In the genomic region with DNA sequence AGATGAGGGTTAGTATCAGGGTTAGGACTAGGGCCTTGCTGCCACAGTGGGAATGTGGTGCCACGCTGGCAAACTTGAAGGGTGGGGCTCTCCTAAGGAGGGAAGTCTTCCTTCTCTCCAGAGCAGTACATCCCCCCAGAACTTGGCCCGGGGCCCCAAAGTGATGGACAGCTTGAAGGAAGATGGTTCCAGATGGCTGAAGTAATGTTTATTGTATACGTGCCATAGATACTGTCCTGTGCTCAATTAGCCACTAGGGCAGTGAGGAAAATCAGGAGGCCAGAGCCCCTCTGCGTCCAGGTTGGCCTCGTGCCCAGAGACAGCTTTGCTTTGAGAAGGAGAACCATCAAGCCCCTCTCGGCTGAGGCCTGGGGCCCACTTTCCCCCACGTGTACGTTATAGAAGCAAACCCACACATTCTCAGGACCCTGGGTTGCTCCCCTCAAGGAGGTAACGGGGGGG, we compare ENCODE assay signal across 10 mouse cellular contexts.
DNase-seq lines count a peak whose midpoint lies in the region; ATAC-seq and TF ChIP-seq lines count a peak whose summit lies in the region.
"Had no signal": no experiment of that assay in that cellular context is flagged by ENCODE, and none has a peak within 500 bp of the region (broad histone marks: within the 10 kb centered on the region; RNA-seq: fewer than 3 reads in every experiment).

No protein-coding gene starts in this region.

- no peaks in the 10 kb centered on the region for H3K27me3 ChIP-seq in embryonic facial prominence, embryonic 13.5 days
- H3K27me3 ChIP-seq in hindbrain, embryonic 11.5 days (ENCODE audit: control insufficient read depth, insufficient read depth, low read length) = no peaks in the 10 kb centered on the region
- H3K27me3 ChIP-seq in liver, postnatal 0 days (ENCODE audit: insufficient read depth, low read length) = no peaks in the 10 kb centered on the region

- H3K4me2 ChIP-seq in embryonic facial prominence, embryonic 13.5 days = peak overlapping the region; percentile 5; the same call in 1 of the 2 replicates
- no peak overlapping the region for H3K4me2 ChIP-seq in hindbrain, embryonic 11.5 days (replicated peaks; ENCODE audit: low read depth, low read length)
- no peak overlapping the region for H3K4me2 ChIP-seq in liver, postnatal 0 days (ENCODE audit: low read depth, low read length)

- no peaks in the 10 kb centered on the region for H3K36me3 ChIP-seq in embryonic facial prominence, embryonic 13.5 days
- H3K36me3 ChIP-seq in hindbrain, embryonic 11.5 days (ENCODE audit: control insufficient read depth, insufficient read depth, low read length) = no peaks in the 10 kb centered on the region
- no peaks in the 10 kb centered on the region for H3K36me3 ChIP-seq in liver, postnatal 0 days (replicated peaks; ENCODE audit: insufficient read depth, low read length)

- TF ChIP-seq CTCF in liver, postnatal 0 days (IDR thresholded peaks at IDR 0.05; ENCODE audit: low read depth) = no peak
- no peak for TF ChIP-seq CTCF in gastrocnemius, adult 2 months (IDR thresholded peaks at IDR 0.05)

- H3K9me3 ChIP-seq in embryonic facial prominence, embryonic 13.5 days = no peaks in the 10 kb centered on the region; the same call in 1 of the 2 replicates
- H3K9me3 ChIP-seq in hindbrain, embryonic 11.5 days (ENCODE audit: control insufficient read depth, low read length) = no peaks in the 10 kb centered on the region
- no peaks in the 10 kb centered on the region for H3K9me3 ChIP-seq in liver, postnatal 0 days (ENCODE audit: low read length)

- ATAC-seq in embryonic facial prominence, embryonic 13.5 days (ENCODE audit: insufficient number of reproducible peaks, insufficient read depth, low FRiP score, low TSS enrichment, low read depth) = peak; percentile 67; the same call in 1 of the 2 replicates
- no peak; the same call in 1 of the 2 replicates for ATAC-seq in hindbrain, embryonic 11.5 days (ENCODE audit: low FRiP score)
- 0 out of 2 replicates have a peak, but pooled peaks have one; percentile 17 for ATAC-seq in liver, postnatal 0 days
- no peak for ATAC-seq in cerebellum, adult (ENCODE audit: insufficient number of reproducible peaks, low FRiP score, low TSS enrichment)

- WGBS in embryonic facial prominence, embryonic 13.5 days = 16% methylated on average over 9 of the region's 9 CpGs
- 38% methylated on average over 9 of the region's 9 CpGs for WGBS in hindbrain, embryonic 11.5 days
- WGBS in liver, postnatal 0 days (ENCODE audit: insufficient replicate concordance) = 63% methylated on average over 9 of the region's 9 CpGs

- H3K9ac ChIP-seq in embryonic facial prominence, embryonic 13.5 days = 0 out of 2 replicates have a peak overlapping the region, but pooled peaks have one; percentile 16
- H3K9ac ChIP-seq in hindbrain, embryonic 11.5 days (ENCODE audit: low read depth, low read length) = no peak overlapping the region
- no peak overlapping the region for H3K9ac ChIP-seq in liver, postnatal 0 days (replicated peaks)

- H3K4me1 ChIP-seq in embryonic facial prominence, embryonic 13.5 days = peaks cover 31% of the 10 kb centered on the region
- no peaks in the 10 kb centered on the region for H3K4me1 ChIP-seq in hindbrain, embryonic 11.5 days (replicated peaks; ENCODE audit: control insufficient read depth, insufficient read depth, low read length)
- H3K4me1 ChIP-seq in liver, postnatal 0 days (ENCODE audit: insufficient read depth) = no peaks in the 10 kb centered on the region

- H3K27ac ChIP-seq in embryonic facial prominence, embryonic 13.5 days = peak overlapping the region; percentile 81
- no peak overlapping the region for H3K27ac ChIP-seq in hindbrain, embryonic 11.5 days (ENCODE audit: low read depth, low read length)
- H3K27ac ChIP-seq in liver, postnatal 0 days (ENCODE audit: low read depth) = no peak overlapping the region
- H3K27ac ChIP-seq in gastrocnemius, adult 2 months = no peak overlapping the region

- H3K4me3 ChIP-seq in embryonic facial prominence, embryonic 13.5 days = no peak overlapping the region
- no peak overlapping the region for H3K4me3 ChIP-seq in hindbrain, embryonic 11.5 days (ENCODE audit: low read depth, low read length)
- no peak overlapping the region for H3K4me3 ChIP-seq in liver, postnatal 0 days (ENCODE audit: low read depth, low read length)
- no peak overlapping the region for H3K4me3 ChIP-seq in gastrocnemius, adult 2 months

- intact Hi-C loops in gastrocnemius, adult 2 months (cut with DNase I) = no loop called here

- no peak for TF ChIP-seq EP300 in liver, postnatal 0 days (IDR thresholded peaks at IDR 0.05; ENCODE audit: low read depth)

- peak; percentile 24 for DNase-seq in kidney, postnatal 10 days
- DNase-seq in kidney, adult 8-10 months = no peak
- DNase-seq in hindbrain, embryonic 11.5 days (ENCODE audit: low spot score) = peak; percentile 43
- peak; percentile 26 for DNase-seq in liver, postnatal 0 days
- no peak for DNase-seq in layer of hippocampus, adult 8-10 months (ENCODE audit: low spot score in 2 of 2)
- DNase-seq in gastrocnemius, adult 2 months = no peak
- DNase-seq: cerebellum, postnatal 25 days; thymus, adult 2 months had no signal

Comparison
In these comparisons a context has a peak if more than half of its experiments do, and no peak if none do; other contexts are left out.
1. DNase-seq: peak in kidney, postnatal 10 days (single experiment), hindbrain, embryonic 11.5 days (single experiment) and liver, postnatal 0 days (single experiment); none in kidney, adult 8-10 months (0 of 2), layer of hippocampus, adult 8-10 months (0 of 2) and gastrocnemius, adult 2 months (single experiment).
2. ATAC-seq: peak in embryonic facial prominence, embryonic 13.5 days (single experiment) and liver, postnatal 0 days (single experiment); none in hindbrain, embryonic 11.5 days (single experiment) and cerebellum, adult (single experiment).